10 mouse cellular contexts compared by ENCODE assay signal in the genomic region with DNA sequence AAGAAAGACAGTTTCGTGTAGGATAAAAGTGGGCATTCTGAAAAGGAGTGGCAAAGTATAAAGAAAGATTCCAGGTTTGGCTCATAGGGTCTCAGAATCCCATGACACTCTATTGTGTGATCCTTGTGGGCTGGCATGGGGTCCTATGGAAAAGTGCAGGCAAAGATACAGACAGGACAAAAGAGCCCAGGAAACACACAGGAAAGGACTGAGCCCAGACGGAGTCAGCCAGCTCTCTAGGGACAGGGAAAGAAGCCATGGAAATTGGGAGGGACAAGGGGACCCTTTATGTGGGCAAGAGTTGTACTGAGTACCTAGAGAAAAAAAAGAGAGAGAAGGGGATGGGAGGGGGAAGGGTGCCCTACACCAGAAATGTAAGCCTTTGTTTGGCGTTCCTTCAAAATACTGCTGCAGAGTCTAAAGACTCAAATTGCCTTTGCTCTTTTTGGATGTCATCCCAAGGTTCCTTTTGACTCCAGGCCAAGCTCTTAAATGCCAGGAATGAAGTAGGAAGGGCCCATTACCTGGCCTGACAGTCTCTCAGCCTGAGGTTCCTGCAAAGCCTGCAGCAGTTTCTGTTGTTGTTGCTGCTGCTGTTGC.
A peak's percentile ranks its signal among the peaks of the same experiment; 100 is the strongest.
DNase-seq lines count a peak whose midpoint lies in the region; ATAC-seq lines count a peak whose summit lies in the region.
"Had no signal": no experiment of that assay in that cellular context is flagged by ENCODE, and none has a peak within 500 bp of the region (broad histone marks: within the 10 kb centered on the region; RNA-seq: fewer than 3 reads in every experiment).

No protein-coding gene starts in this region.

- DNase-seq in forebrain, embryonic 10.5 days (ENCODE audit: extremely low spot score, low spot score), result no peak
- peak; percentile 35 for DNase-seq in midbrain, embryonic 14.5 days
- DNase-seq in ovary, postnatal 14 days (ENCODE audit: low spot score), result peak; percentile 39
- DNase-seq in c-Kit-positive CD71-positive TER-119-positive erythroid progenitor cells, embryonic 14.5 days (ENCODE audit: low spot score), result no peak
- DNase-seq in layer of hippocampus, adult 8-10 months (ENCODE audit: low spot score in 2 of 2), result no peak

- H3K9ac ChIP-seq in forebrain, embryonic 15.5 days (replicated peaks), result no peak overlapping the region
- H3K9ac ChIP-seq in midbrain, embryonic 14.5 days (replicated peaks; ENCODE audit: low read length), result no peak overlapping the region
- no peak overlapping the region for H3K9ac ChIP-seq in midbrain, embryonic 15.5 days
- H3K9ac ChIP-seq in embryonic facial prominence, embryonic 15.5 days, result no peak overlapping the region
- H3K9ac ChIP-seq: limb, embryonic 15.5 days had no signal

- ATAC-seq in forebrain, embryonic 15.5 days (replicated peaks), result 0 out of 2 replicates have a peak, but pooled peaks have one; percentile 29
- ATAC-seq in midbrain, embryonic 14.5 days (ENCODE audit: low FRiP score, low TSS enrichment), result no peak
- no peak for ATAC-seq in midbrain, embryonic 15.5 days (replicated peaks)
- ATAC-seq in embryonic facial prominence, embryonic 15.5 days (ENCODE audit: insufficient number of reproducible peaks, low FRiP score, low TSS enrichment, low read depth), result peak; percentile 39; the same call in 1 of the 2 replicates
- ATAC-seq: hindbrain, embryonic 16.5 days had no signal

- H3K27ac ChIP-seq in forebrain, embryonic 15.5 days (replicated peaks), result no peak overlapping the region
- H3K27ac ChIP-seq in forebrain, embryonic 10.5 days, result no peak overlapping the region
- no peak overlapping the region for H3K27ac ChIP-seq in midbrain, embryonic 14.5 days (replicated peaks; ENCODE audit: low read depth, low read length)
- no peak overlapping the region for H3K27ac ChIP-seq in midbrain, embryonic 15.5 days
- H3K27ac ChIP-seq in embryonic facial prominence, embryonic 15.5 days (replicated peaks), result 0 out of 2 replicates have a peak overlapping the region, but pooled peaks have one; percentile 28
- H3K27ac ChIP-seq: limb, embryonic 15.5 days had no signal

- H3K36me3 ChIP-seq in forebrain, embryonic 15.5 days, result no peaks in the 10 kb centered on the region
- no peaks in the 10 kb centered on the region for H3K36me3 ChIP-seq in forebrain, embryonic 10.5 days (replicated peaks)
- no peaks in the 10 kb centered on the region for H3K36me3 ChIP-seq in midbrain, embryonic 14.5 days (ENCODE audit: control insufficient read depth, insufficient read depth, low read length)
- H3K36me3 ChIP-seq in midbrain, embryonic 15.5 days (replicated peaks), result no peaks in the 10 kb centered on the region
- no peaks in the 10 kb centered on the region for H3K36me3 ChIP-seq in embryonic facial prominence, embryonic 15.5 days

- no peak overlapping the region for H3K4me3 ChIP-seq in forebrain, embryonic 15.5 days
- H3K4me3 ChIP-seq in forebrain, embryonic 10.5 days, result no peak overlapping the region
- H3K4me3 ChIP-seq in midbrain, embryonic 14.5 days (replicated peaks; ENCODE audit: low read depth, low read length), result no peak overlapping the region
- no peak overlapping the region for H3K4me3 ChIP-seq in midbrain, embryonic 15.5 days
- no peak overlapping the region for H3K4me3 ChIP-seq in embryonic facial prominence, embryonic 15.5 days (replicated peaks)
- H3K4me3 ChIP-seq: limb, embryonic 15.5 days had no signal

- H3K4me2 ChIP-seq in forebrain, embryonic 15.5 days (replicated peaks), result no peak overlapping the region
- H3K4me2 ChIP-seq in midbrain, embryonic 14.5 days (ENCODE audit: low read length), result no peak overlapping the region
- no peak overlapping the region for H3K4me2 ChIP-seq in midbrain, embryonic 15.5 days
- no peak overlapping the region for H3K4me2 ChIP-seq in embryonic facial prominence, embryonic 15.5 days (replicated peaks)
- H3K4me2 ChIP-seq: limb, embryonic 15.5 days had no signal

- WGBS in forebrain, embryonic 15.5 days, result 39% methylated on average over 3 of the region's 3 CpGs
- 71% methylated on average over 3 of the region's 3 CpGs for WGBS in forebrain, embryonic 10.5 days
- WGBS in midbrain, embryonic 14.5 days, result 73% methylated on average over 3 of the region's 3 CpGs
- 67% methylated on average over 3 of the region's 3 CpGs for WGBS in midbrain, embryonic 15.5 days
- 55% methylated on average over 3 of the region's 3 CpGs for WGBS in embryonic facial prominence, embryonic 15.5 days

- peaks cover 20% of the 10 kb centered on the region for H3K4me1 ChIP-seq in forebrain, embryonic 15.5 days
- peaks cover 5% of the 10 kb centered on the region; the same call in 1 of the 2 replicates for H3K4me1 ChIP-seq in forebrain, embryonic 10.5 days
- peaks cover 5% of the 10 kb centered on the region; the same call in 1 of the 2 replicates for H3K4me1 ChIP-seq in midbrain, embryonic 14.5 days (ENCODE audit: control insufficient read depth, insufficient read depth, low read length)
- H3K4me1 ChIP-seq in midbrain, embryonic 15.5 days, result peaks cover 3% of the 10 kb centered on the region; the same call in 1 of the 2 replicates
- H3K4me1 ChIP-seq in embryonic facial prominence, embryonic 15.5 days, result peaks cover 12% of the 10 kb centered on the region; the same call in 1 of the 2 replicates

- H3K27me3 ChIP-seq in forebrain, embryonic 15.5 days, result no peaks in the 10 kb centered on the region
- H3K27me3 ChIP-seq in forebrain, embryonic 10.5 days (ENCODE audit: poor library complexity, severe bottlenecking), result no peaks in the 10 kb centered on the region
- H3K27me3 ChIP-seq in midbrain, embryonic 14.5 days (ENCODE audit: control insufficient read depth, insufficient read depth, low read length), result no peaks in the 10 kb centered on the region
- no peaks in the 10 kb centered on the region for H3K27me3 ChIP-seq in midbrain, embryonic 15.5 days (replicated peaks)
- no peaks in the 10 kb centered on the region for H3K27me3 ChIP-seq in embryonic facial prominence, embryonic 15.5 days
- H3K27me3 ChIP-seq: limb, embryonic 15.5 days had no signal

- H3K9me3 ChIP-seq in forebrain, embryonic 15.5 days, result no peaks in the 10 kb centered on the region
- no peaks in the 10 kb centered on the region for H3K9me3 ChIP-seq in forebrain, embryonic 10.5 days
- no peaks in the 10 kb centered on the region for H3K9me3 ChIP-seq in midbrain, embryonic 14.5 days (ENCODE audit: control insufficient read depth, low read length)
- no peaks in the 10 kb centered on the region for H3K9me3 ChIP-seq in midbrain, embryonic 15.5 days
- H3K9me3 ChIP-seq in embryonic facial prominence, embryonic 15.5 days (replicated peaks), result no peaks in the 10 kb centered on the region
- H3K9me3 ChIP-seq: limb, embryonic 15.5 days had no signal

Comparison
In these comparisons a context has a peak if more than half of its experiments do, and no peak if none do; other contexts are left out.
1. ATAC-seq: peak in forebrain, embryonic 15.5 days (single experiment) and embryonic facial prominence, embryonic 15.5 days (single experiment); none in midbrain, embryonic 14.5 days (single experiment) and midbrain, embryonic 15.5 days (single experiment).
2. DNase-seq: peak in midbrain, embryonic 14.5 days (single experiment) and ovary, postnatal 14 days (single experiment); none in forebrain, embryonic 10.5 days (single experiment), c-Kit-positive CD71-positive TER-119-positive erythroid progenitor cells, embryonic 14.5 days (single experiment) and layer of hippocampus, adult 8-10 months (0 of 2).